Mouse (Mus musculus): Measurements from ENCODE around the gene Picalm. TPM values are rescaled to one million over a fixed set of nuclear protein-coding genes. Genes with fewer than 3 reads are reported as not detected.

Picalm gene
- polyA plus RNA-seq, 1 experiment from 2014 or later = 40.1 TPM

DNA sequence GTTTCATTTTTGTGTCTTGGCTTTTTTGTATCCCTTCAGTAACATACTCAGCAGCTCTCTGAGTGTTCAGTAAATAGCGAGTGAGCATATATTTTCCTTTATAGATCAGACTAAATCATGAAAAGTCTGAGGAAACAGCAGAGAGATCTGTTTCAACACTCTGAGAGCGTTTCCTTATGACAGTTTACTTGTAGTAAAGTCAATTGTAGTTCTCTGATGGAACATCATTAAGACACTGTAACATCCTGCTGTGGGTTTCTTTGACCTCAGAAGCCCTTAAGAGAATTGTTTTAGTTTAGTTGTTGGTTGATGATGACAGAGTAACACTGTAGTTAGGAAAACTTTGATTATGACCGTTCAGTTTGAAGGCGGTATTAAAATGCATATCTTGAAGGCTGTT is 8.3 kb downstream of the Picalm start:
- no peak for ATAC-seq (ENCODE audit: insufficient number of reproducible peaks, low FRiP score, low TSS enrichment, low read depth)
- no peaks in the 10 kb centered on the region for H3K36me3 ChIP-seq
- H3K4me3 ChIP-seq = no peak overlapping the region
- 0 out of 2 replicates have a peak, but pooled peaks cover 7% of the 10 kb centered on the region for H3K4me1 ChIP-seq
- H3K4me2 ChIP-seq = no peak overlapping the region
- no peaks in the 10 kb centered on the region for H3K9me3 ChIP-seq
- WGBS = 79% methylated on average over 4 of the region's 4 CpGs
- H3K9ac ChIP-seq = no peak overlapping the region
- no peaks in the 10 kb centered on the region for H3K27me3 ChIP-seq
- no peak overlapping the region for H3K27ac ChIP-seq

DNA sequence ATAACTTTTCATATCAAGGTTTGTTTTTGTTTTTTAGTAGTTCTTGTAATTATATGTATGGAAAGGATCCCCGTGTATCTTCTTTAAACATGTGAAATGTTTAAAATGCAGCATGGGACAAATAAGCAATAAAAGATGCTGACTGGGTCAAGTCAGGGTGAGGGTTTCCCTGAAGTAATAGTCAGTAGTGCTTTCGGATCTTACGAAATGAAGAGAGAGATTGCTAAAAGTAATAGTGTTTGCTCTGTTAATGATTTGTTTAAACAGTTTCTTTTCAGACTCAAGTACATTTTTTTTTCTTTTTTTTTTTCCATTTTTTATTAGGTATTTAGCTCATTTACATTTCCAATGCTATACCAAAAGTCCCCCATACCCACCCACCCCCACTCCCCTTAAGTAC is 10.3 kb downstream of the Picalm start:
- H3K4me3 ChIP-seq = no peak overlapping the region
- no peak for ATAC-seq (ENCODE audit: insufficient number of reproducible peaks, low FRiP score, low TSS enrichment, low read depth)
- no peaks in the 10 kb centered on the region for H3K27me3 ChIP-seq
- H3K4me1 ChIP-seq = 0 out of 2 replicates have a peak, but pooled peaks cover 7% of the 10 kb centered on the region
- H3K4me2 ChIP-seq = no peak overlapping the region
- H3K27ac ChIP-seq = no peak overlapping the region
- no peak overlapping the region for H3K9ac ChIP-seq
- no peaks in the 10 kb centered on the region for H3K9me3 ChIP-seq
- WGBS = 57% methylated on average over 3 of the region's 3 CpGs
- no peaks in the 10 kb centered on the region for H3K36me3 ChIP-seq

DNA sequence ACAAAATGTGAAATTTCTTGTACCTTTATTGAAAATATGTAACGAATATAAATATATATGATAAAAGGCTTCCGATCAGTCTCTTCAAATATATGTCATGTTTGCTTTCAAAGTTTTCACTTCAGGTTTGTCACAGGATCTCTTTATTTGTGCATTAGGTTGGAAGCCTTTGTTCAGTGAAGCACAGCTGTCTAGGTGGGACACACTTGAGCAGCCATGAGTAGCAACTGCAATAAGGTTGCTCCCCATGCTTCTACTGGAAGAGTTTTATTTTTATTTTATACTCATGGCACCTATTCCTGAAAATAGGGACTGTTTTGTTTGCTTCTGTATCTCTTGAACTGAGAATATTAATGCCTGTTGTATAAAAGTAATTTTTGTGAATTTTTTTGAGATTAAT is 14.3 kb downstream of the Picalm start:
- 97% methylated on average over 2 of the region's 2 CpGs for WGBS
- H3K9ac ChIP-seq = no peak overlapping the region
- H3K36me3 ChIP-seq = no peaks in the 10 kb centered on the region
- no peaks in the 10 kb centered on the region for H3K27me3 ChIP-seq
- H3K4me1 ChIP-seq = peaks cover 16% of the 10 kb centered on the region
- no peak for ATAC-seq (ENCODE audit: insufficient number of reproducible peaks, low FRiP score, low TSS enrichment, low read depth)
- H3K27ac ChIP-seq = no peak overlapping the region
- no peak overlapping the region for H3K4me3 ChIP-seq
- H3K9me3 ChIP-seq = no peaks in the 10 kb centered on the region
- no peak overlapping the region for H3K4me2 ChIP-seq

DNA sequence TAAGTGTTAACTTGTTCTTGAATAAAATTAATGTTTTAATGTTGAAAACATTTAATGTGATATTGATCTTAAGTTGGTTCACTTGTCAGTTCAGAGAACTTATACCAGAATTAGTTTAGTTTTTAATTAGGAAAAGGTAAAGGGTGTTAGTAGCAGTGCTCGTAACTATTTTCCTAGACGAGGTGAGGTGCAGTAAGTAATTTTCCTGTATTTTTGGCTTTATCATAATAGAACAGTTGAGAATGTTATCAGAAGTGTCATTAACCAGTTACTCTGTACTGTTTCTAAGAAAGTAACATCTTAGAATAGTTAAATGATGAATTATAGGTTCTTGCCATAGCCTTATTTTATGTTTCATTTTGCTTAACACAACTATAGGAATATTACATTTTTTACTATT is 15.0 kb downstream of the Picalm start:
- Histone ChIP-seq H3K27me3 (no peaks in the 10 kb centered on the region), H3K9ac (no peak overlapping the region), H3K36me3 (no peaks in the 10 kb centered on the region), H3K27ac (no peak overlapping the region), H3K4me2 (no peak overlapping the region), H3K9me3 (no peaks in the 10 kb centered on the region), H3K4me3 (no peak overlapping the region), H3K4me1 (peaks cover 12% of the 10 kb centered on the region)
- ATAC-seq (ENCODE audit: insufficient number of reproducible peaks, low FRiP score, low TSS enrichment, low read depth) = no peak
- WGBS = 66% methylated on average over 2 of the region's 2 CpGs

DNA sequence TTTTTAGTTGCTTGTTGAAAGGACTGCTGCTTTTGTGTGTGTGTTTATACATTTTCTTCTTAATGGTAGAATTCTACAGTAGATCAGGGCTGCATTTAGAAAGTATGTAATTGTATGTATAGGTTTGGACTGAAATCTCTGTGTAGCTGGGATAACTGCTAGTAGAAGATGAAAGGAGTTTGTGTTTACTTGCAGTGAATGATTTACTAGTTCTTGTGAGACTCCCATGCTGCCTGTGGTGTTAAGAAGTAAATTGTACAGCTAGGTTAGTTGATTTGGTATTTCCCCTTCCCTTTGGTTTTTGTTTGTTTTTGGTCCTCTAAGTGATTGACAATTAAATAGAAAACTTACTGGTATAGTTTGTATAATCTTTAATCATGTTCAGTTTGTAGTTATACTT is 15.4 kb downstream of the Picalm start:
- ATAC-seq (ENCODE audit: insufficient number of reproducible peaks, low FRiP score, low TSS enrichment, low read depth) = no peak
- no peaks in the 10 kb centered on the region for H3K9me3 ChIP-seq
- no peaks in the 10 kb centered on the region for H3K36me3 ChIP-seq
- no peak overlapping the region for H3K27ac ChIP-seq
- no peaks in the 10 kb centered on the region for H3K27me3 ChIP-seq
- no peak overlapping the region for H3K9ac ChIP-seq
- H3K4me3 ChIP-seq = no peak overlapping the region
- no peak overlapping the region for H3K4me2 ChIP-seq
- peaks cover 12% of the 10 kb centered on the region for H3K4me1 ChIP-seq

DNA sequence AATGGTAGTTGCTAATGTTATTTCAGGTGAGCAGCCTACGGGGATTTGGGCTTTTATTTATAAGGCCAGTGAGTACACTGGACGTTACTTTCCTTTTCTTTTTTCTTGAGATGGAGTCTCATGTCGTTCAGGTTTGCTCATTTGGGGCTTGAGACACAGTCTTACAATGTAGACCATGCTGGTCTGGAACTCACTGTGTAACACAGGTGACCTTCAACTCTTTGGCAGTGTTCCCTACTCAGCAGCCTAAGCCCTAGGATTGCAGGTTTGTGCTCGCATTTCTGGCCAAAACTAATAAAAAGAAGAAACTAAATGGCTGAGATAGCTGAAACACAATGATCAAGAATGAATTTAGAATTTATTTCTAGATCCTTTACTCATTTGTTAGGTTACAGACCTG is 15.9 kb downstream of the Picalm start:
- no peak for ATAC-seq (ENCODE audit: insufficient number of reproducible peaks, low FRiP score, low TSS enrichment, low read depth)
- peaks cover 12% of the 10 kb centered on the region for H3K4me1 ChIP-seq
- H3K9me3 ChIP-seq = no peaks in the 10 kb centered on the region
- H3K4me2 ChIP-seq = no peak overlapping the region
- WGBS = 35% methylated on average over 4 of the region's 4 CpGs
- no peak overlapping the region for H3K27ac ChIP-seq
- H3K36me3 ChIP-seq = no peaks in the 10 kb centered on the region
- no peak overlapping the region for H3K4me3 ChIP-seq
- no peak overlapping the region for H3K9ac ChIP-seq
- H3K27me3 ChIP-seq = no peaks in the 10 kb centered on the region

DNA sequence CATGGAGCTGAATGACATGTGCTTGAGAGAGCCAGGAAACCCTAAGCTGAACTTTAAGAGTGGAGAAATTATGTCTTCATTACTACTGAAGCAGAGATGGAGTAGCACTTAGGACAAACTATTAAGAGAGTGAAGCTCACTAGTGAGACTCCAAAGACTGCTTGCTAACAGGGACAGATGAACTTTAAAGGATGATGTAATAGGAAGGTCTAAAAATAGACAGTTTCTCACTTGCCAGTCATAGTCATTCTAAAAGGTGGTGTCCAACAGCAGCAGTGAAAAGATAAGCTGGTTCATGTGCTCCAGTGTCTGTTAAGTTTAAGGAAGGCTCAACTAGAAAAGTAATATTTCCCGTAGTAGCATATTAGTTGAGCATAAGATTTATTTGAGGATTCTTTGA is 16.3 kb downstream of the Picalm start:
- H3K4me1 ChIP-seq = peaks cover 12% of the 10 kb centered on the region
- WGBS = 57% methylated on average over 1 of the region's 1 CpGs
- no peaks in the 10 kb centered on the region for H3K9me3 ChIP-seq
- no peaks in the 10 kb centered on the region for H3K36me3 ChIP-seq
- H3K27me3 ChIP-seq = no peaks in the 10 kb centered on the region
- no peak overlapping the region for H3K27ac ChIP-seq
- no peak for ATAC-seq (ENCODE audit: insufficient number of reproducible peaks, low FRiP score, low TSS enrichment, low read depth)
- no peak overlapping the region for H3K4me3 ChIP-seq
- no peak overlapping the region for H3K4me2 ChIP-seq
- no peak overlapping the region for H3K9ac ChIP-seq

DNA sequence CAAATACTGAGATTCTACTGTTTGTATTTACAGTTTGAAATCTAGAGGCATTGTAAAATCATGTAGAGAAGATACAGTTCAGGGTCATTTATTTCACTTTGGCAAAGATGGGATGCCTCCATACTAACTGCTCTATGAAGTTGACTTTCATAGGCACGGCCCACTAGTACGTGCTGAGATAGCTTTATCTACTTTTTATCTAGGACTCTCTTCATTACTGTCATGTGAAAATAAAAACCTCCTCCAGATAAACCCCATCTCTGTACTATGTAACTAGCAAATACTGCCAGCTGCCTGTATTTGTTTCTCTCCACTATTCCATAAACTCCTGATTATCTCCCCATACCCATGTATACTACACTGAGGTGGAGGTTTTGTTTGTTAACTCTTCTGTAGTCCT is 18.0 kb downstream of the Picalm start:
- WGBS = 78% methylated on average over 2 of the region's 2 CpGs
- H3K4me3 ChIP-seq = no peak overlapping the region
- H3K27me3 ChIP-seq = no peaks in the 10 kb centered on the region

DNA sequence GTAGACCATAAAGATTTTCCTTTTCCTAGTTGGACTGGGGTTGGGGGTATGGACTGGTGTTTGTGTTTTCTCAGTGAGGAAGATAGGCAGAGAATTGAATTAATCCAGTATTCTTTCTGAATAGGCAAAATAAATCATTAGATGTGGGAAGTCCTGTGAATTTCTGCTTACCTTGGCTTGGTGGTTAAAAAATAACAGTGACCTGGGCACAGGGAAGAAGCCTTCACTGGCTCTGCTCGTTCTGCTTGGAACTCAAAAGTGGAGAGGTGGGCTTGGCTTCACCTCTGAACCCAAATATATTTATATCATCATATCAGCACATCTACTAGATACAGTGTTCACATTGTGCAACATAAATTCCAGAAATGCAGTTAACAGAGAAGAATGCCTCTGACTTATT is 18.5 kb downstream of the Picalm start:
- no peak overlapping the region for H3K27ac ChIP-seq
- no peak for ATAC-seq (ENCODE audit: insufficient number of reproducible peaks, low FRiP score, low TSS enrichment, low read depth)
- H3K36me3 ChIP-seq = no peaks in the 10 kb centered on the region
- H3K9me3 ChIP-seq = no peaks in the 10 kb centered on the region
- H3K4me1 ChIP-seq = peaks cover 12% of the 10 kb centered on the region
- 39% methylated on average over 1 of the region's 1 CpGs for WGBS
- no peak overlapping the region for H3K4me2 ChIP-seq
- no peak overlapping the region for H3K9ac ChIP-seq
- H3K27me3 ChIP-seq = no peaks in the 10 kb centered on the region
- no peak overlapping the region for H3K4me3 ChIP-seq

More for the DNA sequence above, 18.0 kb downstream of the Picalm start:
- H3K9ac ChIP-seq = no peak overlapping the region
- peaks cover 12% of the 10 kb centered on the region for H3K4me1 ChIP-seq
- H3K36me3 ChIP-seq = no peaks in the 10 kb centered on the region
- no peak overlapping the region for H3K27ac ChIP-seq
- H3K9me3 ChIP-seq = no peaks in the 10 kb centered on the region
- ATAC-seq (ENCODE audit: insufficient number of reproducible peaks, low FRiP score, low TSS enrichment, low read depth) = no peak
- no peak overlapping the region for H3K4me2 ChIP-seq

DNA sequence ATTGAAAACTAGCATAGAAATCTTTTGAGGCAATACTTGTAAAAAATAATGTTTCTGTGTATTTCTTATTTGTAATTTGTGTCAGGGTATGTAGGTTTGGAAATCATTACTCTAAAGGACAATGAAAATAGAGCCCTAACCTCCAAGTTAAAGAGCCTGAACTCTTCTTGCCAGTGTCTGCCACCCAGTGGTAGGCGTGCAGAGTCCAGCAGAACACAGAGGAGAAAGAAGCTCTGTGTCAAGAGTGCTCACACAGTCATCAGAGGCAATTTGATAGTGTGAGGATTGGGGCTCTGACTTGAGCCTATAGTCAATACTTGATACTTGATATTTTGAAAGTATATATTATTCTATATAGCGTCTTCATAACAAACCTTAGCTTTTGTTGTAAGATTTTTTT is 20.3 kb downstream of the Picalm start:
- Histone ChIP-seq H3K9me3 (no peaks in the 10 kb centered on the region), H3K4me2 (no peak overlapping the region), H3K4me1 (peaks cover 12% of the 10 kb centered on the region), H3K4me3 (no peak overlapping the region), H3K36me3 (no peaks in the 10 kb centered on the region), H3K9ac (no peak overlapping the region), H3K27ac (no peak overlapping the region), H3K27me3 (no peaks in the 10 kb centered on the region)
- ATAC-seq (ENCODE audit: insufficient number of reproducible peaks, low FRiP score, low TSS enrichment, low read depth) = no peak
- WGBS = 43% methylated on average over 2 of the region's 2 CpGs

DNA sequence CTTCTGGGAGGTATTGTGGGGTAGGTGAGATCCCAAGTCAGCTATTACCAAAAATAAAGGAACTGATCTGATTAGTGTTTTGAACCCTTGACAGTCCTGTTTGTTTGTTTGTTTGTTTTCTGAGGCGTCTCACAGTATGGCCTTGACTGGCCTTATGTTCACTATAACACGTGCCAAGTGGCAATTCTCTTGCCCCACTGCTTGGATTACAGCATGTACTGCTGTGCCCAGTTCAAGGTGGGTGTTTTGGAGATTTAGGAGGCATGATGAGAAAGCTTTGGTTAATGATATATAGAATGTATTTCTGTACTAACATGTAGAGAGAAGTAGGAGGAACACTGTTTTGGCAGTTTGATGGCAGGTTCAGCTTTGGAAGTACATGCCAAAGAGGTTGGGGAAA is 28.0 kb downstream of the Picalm start:
- H3K4me1 ChIP-seq = no peaks in the 10 kb centered on the region
- H3K4me3 ChIP-seq = no peak overlapping the region
- no peak for ATAC-seq (ENCODE audit: insufficient number of reproducible peaks, low FRiP score, low TSS enrichment, low read depth)
- H3K27ac ChIP-seq = no peak overlapping the region
- H3K9me3 ChIP-seq = no peaks in the 10 kb centered on the region
- peaks cover 19% of the 10 kb centered on the region for H3K36me3 ChIP-seq
- no peak overlapping the region for H3K4me2 ChIP-seq
- H3K9ac ChIP-seq = no peak overlapping the region
- 92% methylated on average over 2 of the region's 2 CpGs for WGBS
- H3K27me3 ChIP-seq = no peaks in the 10 kb centered on the region

DNA sequence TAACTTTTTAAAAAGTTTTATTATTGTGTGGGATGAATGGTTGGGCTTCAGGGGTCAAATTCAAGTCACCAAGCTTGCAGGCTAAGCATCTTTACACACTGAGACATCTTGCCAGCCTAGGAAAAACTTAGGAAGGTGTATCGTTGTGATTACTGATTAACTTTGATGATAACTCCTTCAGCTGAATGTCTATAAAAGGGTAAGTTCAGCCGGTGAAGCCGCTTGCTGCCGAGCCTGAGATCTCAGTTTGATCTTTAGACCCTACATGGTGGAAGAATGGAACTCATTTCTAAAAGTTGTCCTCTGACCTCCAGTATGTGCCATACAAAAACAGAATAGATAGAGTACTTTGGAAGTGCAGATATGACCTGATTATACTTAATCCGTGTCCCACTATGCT is 30.6 kb downstream of the Picalm start:
- Histone ChIP-seq H3K9me3 (no peaks in the 10 kb centered on the region), H3K4me1 (no peaks in the 10 kb centered on the region), H3K4me3 (no peak overlapping the region), H3K9ac (no peak overlapping the region), H3K36me3 (peaks cover 21% of the 10 kb centered on the region), H3K27ac (no peak overlapping the region), H3K4me2 (no peak overlapping the region), H3K27me3 (no peaks in the 10 kb centered on the region)
- 89% methylated on average over 5 of the region's 5 CpGs for WGBS
- ATAC-seq (ENCODE audit: insufficient number of reproducible peaks, low FRiP score, low TSS enrichment, low read depth) = no peak

DNA sequence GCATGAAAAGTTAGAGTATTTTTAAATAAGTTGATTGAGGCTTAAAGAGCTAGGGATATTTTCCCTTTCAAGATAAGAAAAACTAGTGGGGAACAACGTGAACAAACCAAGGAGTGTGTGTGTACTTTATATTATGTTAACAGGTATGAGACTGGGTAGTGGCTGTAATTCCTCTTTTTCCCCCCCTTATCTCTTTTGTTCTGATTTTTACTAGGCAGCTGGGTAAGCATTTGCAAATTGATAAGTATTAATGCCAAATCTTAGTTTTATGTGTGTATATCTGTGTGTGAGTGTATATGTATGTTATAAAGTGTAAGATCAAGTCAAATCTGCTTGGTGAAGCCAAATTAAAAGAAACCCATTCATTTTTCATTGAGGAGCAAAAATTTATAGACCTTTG is 34.3 kb downstream of the Picalm start:
- WGBS = 90% methylated on average over 1 of the region's 1 CpGs
- Histone ChIP-seq H3K36me3 (peaks cover 42% of the 10 kb centered on the region), H3K27ac (no peak overlapping the region)

More for the DNA sequence above, 34.3 kb downstream of the Picalm start:
- H3K4me3 ChIP-seq = no peak overlapping the region
- no peaks in the 10 kb centered on the region for H3K27me3 ChIP-seq
- H3K9ac ChIP-seq = no peak overlapping the region
- H3K9me3 ChIP-seq = no peaks in the 10 kb centered on the region
- no peaks in the 10 kb centered on the region for H3K4me1 ChIP-seq
- no peak for ATAC-seq (ENCODE audit: insufficient number of reproducible peaks, low FRiP score, low TSS enrichment, low read depth)
- H3K4me2 ChIP-seq = no peak overlapping the region

All from limb, embryonic 15.5 days (tissue).